Mouse (Mus musculus) intestine, postnatal 0 days (tissue): Measurements from ENCODE around the gene Capzb. TPM values are rescaled to one million over a fixed set of nuclear protein-coding genes. Genes with fewer than 3 reads are reported as not detected.

Source experiments
- ATAC-seq: fragments of 200-750 bp; cut with Nextera tagmentation; 2 replicates; pipeline ENCODE4 v1.8.0; 2017; ENCODE audit warnings: mild to moderate bottlenecking, moderate TSS enrichment, moderate library complexity
- H3K27ac ChIP-seq: fragments of 300-500 bp; sonication (generic); 2 replicates; pipeline ENCODE4 v1.5.1; 2014; ENCODE audit warnings: mild to moderate bottlenecking, low read depth, low read length, moderate library complexity
- H3K27me3 ChIP-seq: fragments of 300-500 bp; sonication (generic); replicated peaks from 2 replicates; pipeline ENCODE4 v1.6.1; 2014; ENCODE audit warnings: low read length, mixed read lengths; ENCODE audit not compliant: control insufficient read depth, insufficient read depth
- H3K36me3 ChIP-seq: fragments of 300-500 bp; sonication (generic); 2 replicates; pipeline ENCODE4 v1.6.1; 2014; ENCODE audit warnings: mild to moderate bottlenecking, moderate library complexity; ENCODE audit not compliant: control insufficient read depth, insufficient read depth
- H3K4me1 ChIP-seq: fragments of 300-500 bp; sonication (generic); replicated peaks from 2 replicates; pipeline ENCODE4 v1.6.1; 2014; ENCODE audit warnings: antibody characterized with exemption, low read length, mixed read lengths; ENCODE audit not compliant: control insufficient read depth, insufficient read depth
- H3K4me2 ChIP-seq: fragments of 300-500 bp; sonication (generic); replicated peaks from 2 replicates; pipeline ENCODE4 v1.6.1; 2014; ENCODE audit warnings: low read depth, mild to moderate bottlenecking, moderate library complexity
- H3K4me3 ChIP-seq: fragments of 300-500 bp; sonication (generic); 2 replicates; pipeline ENCODE4 v1.5.1; 2014; ENCODE audit warnings: low read depth, low read length
- H3K9ac ChIP-seq: fragments of 300-500 bp; sonication (generic); 2 replicates; pipeline ENCODE4 v1.6.1; 2014; ENCODE audit warnings: mild to moderate bottlenecking, low read depth, low read length
- H3K9me3 ChIP-seq: fragments of 300-500 bp; sonication (generic); 2 replicates; pipeline ENCODE4 v1.6.1; 2016; ENCODE audit warnings: mixed run types; ENCODE audit not compliant: control insufficient read depth
- CTCF ChIP-seq: sonication (generic); IDR thresholded peaks from 2 replicates; pipeline ENCODE4 v1.5.1; 2016; ENCODE audit warnings: low read depth, mild to moderate bottlenecking, control low read depth, antibody characterized with exemption, moderate library complexity
- WGBS: fragments of 180-500 bp; shearing (Covaris S2); extraction: QIAGEN DNeasy Blood & Tissue Kit; methylation state at CpG from one replicate; pipeline ENCODE4 v1.1.7; 2014; 5-methylcytosine and 5-hydroxymethylcytosine counted together
- polyA plus RNA-seq: library from polyadenylated mRNA; unstranded; fragments of >200 nt; fragmentation: Nextera tagmentation; extraction: Ambion mirVana; gene quantifications from 2 replicates; pipeline ENCODE4 v1.2.1, GENCODE M21; 2015

Gene Capzb
- polyA plus RNA-seq = 299 and 306 TPM in 2 replicates

DNA sequence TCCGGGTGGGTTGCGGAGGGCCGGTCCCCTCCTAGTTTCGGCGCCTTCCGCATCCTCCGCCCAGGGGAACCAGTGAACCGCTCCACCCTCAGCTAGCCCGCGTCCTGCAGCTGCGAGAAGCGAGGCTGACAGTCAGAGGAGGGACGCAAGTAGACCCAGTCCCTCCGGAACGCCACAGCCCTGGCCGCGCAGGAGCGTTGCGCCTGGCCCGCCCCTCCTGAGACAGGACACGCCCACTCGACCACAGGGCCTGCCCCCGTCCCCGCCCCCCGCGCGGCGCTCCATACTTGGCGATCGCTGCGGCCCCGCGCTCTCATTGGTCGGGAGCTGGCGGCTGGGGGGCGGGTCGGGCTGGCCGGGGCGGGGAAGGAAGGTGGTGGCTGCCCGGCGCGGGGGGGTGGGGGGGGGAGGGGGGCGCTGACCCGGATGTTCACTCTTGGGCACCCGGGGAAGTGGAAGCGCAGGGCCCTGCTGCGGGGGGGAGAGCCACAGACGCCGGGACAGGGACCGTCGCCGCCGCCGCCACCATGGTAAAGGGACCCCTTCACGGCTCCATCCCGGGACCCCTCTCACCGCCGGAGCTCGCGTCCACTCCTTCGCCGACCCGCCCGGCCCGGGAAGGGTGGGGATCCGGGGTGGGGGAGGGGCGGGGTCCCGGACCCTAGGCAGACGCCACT lies at the start of gene Capzb:
Gene Capzb, plus strand, starts transcription at position 401 of the 677 bp plus-strand sequence.
- H3K4me1 ChIP-seq = peaks cover 3% of the 10 kb centered on the region
- ATAC-seq = peak; percentile 94
- no peaks in the 10 kb centered on the region for H3K27me3 ChIP-seq
- H3K36me3 ChIP-seq = no peaks in the 10 kb centered on the region
- H3K27ac ChIP-seq = peak within 1 kb of the TSS; percentile 97
- H3K9ac ChIP-seq = peak within 1 kb of the TSS; percentile 96
- H3K9me3 ChIP-seq = no peaks in the 10 kb centered on the region
- H3K4me2 ChIP-seq = peak within 1 kb of the TSS; percentile 93
- peak within 1 kb of the TSS; percentile 97 for H3K4me3 ChIP-seq
- WGBS = under 1% methylated on average over 52 of the region's 69 CpGs
- TF ChIP-seq CTCF = 0 out of 2 replicates have a peak, but pooled peaks have one; percentile 14

DNA sequence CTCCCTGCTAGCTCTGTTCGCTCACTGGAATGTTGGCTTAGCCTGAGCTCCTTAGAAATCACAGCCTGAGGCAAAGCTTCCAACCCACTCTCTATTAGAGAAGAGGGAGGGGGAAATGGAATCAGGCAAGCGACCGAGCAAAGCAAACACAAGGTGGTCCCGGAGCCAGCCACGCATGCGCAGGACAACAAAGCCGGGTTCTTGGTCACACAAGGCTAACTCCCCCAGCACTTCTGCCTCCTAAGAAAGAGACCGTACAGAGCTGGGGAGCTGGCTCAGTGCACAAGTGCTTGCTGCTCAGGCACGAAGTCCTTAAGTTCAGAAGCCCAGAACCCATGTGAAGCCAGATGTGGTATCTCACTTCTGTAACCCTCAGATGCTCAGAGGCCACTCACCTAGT lies 49.7 kb upstream of the Capzb start:
- Histone ChIP-seq H3K27me3 (no peaks in the 10 kb centered on the region), H3K9me3 (no peaks in the 10 kb centered on the region), H3K4me2 (no peak overlapping the region), H3K36me3 (no peaks in the 10 kb centered on the region), H3K27ac (no peak overlapping the region), H3K4me1 (no peaks in the 10 kb centered on the region), H3K9ac (no peak overlapping the region), H3K4me3 (no peak overlapping the region)
- TF ChIP-seq CTCF = no peak
- WGBS = 39% methylated on average over 9 of the region's 9 CpGs
- ATAC-seq = no peak

DNA sequence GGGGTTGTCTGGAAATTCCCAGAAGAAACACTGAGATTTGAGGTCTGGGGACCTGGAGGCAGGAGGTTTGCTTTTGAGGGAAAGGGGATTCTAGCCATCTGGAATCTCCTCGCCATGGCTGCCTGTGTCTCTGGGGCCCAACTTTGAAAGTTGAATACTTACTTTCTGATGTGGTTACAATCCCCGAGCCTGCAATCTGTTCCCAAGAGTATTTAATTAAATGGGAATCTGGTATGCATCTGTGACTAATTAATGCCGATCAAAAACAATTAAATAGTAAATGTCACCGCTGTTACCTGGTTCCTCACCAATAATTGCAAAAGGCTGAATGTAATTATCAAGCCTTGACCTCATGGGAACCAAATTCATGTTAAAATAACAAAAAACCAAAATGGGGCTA lies 48.1 kb upstream of the Capzb start:
- 96% methylated on average over 4 of the region's 4 CpGs for WGBS
- Histone ChIP-seq H3K4me1 (no peaks in the 10 kb centered on the region), H3K4me3 (no peak overlapping the region), H3K27ac (no peak overlapping the region), H3K9ac (no peak overlapping the region), H3K27me3 (no peaks in the 10 kb centered on the region), H3K4me2 (no peak overlapping the region), H3K9me3 (no peaks in the 10 kb centered on the region), H3K36me3 (no peaks in the 10 kb centered on the region)
- TF ChIP-seq CTCF = no peak
- no peak for ATAC-seq

DNA sequence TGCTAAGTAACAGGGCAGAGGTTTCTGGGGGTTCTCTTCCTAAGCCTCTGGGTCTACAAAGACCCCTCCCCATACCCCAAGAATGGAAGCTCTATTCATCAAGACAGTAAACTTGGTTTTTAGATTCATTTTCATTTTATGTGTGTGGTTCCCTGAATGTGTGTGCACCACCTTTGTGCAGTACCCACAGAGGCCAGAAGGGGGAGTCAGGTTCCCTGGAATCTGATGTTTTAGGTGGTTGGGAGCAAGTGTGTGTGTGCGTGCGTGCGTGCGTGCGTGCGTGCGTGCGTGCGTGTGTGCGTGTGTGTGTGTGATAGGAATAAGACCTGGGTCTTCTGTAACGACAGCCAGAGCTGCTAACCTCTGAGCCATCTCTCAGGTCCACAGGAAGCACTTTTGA lies 47.5 kb upstream of the Capzb start:
- 95% methylated on average over 11 of the region's 11 CpGs for WGBS
- Histone ChIP-seq H3K27me3 (no peaks in the 10 kb centered on the region), H3K4me1 (no peaks in the 10 kb centered on the region), H3K4me2 (no peak overlapping the region), H3K27ac (no peak overlapping the region), H3K9me3 (no peaks in the 10 kb centered on the region), H3K36me3 (no peaks in the 10 kb centered on the region), H3K4me3 (no peak overlapping the region), H3K9ac (no peak overlapping the region)
- peak; percentile 70 for TF ChIP-seq CTCF
- ATAC-seq = no peak

DNA sequence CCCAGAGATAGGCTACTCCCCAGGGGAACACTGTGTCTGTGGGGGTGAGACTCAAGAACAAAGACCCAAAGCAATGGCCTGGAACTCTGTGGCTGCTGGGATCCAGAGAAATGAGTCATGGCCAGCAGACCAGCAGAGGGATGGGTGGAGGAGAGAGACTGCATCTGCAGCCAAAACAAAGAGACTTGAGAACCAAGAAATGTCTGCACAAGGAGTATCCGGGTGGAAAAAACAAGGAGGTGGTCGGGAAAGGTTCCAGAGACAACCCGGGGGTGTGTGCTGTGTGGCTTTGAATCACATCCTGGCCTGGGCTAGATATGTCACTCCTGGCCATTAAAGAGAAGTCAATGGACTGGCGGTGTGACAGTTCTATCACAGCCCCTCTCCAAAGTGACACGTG lies 45.9 kb upstream of the Capzb start:
- 77% methylated on average over 5 of the region's 5 CpGs for WGBS
- no peak for ATAC-seq

DNA sequence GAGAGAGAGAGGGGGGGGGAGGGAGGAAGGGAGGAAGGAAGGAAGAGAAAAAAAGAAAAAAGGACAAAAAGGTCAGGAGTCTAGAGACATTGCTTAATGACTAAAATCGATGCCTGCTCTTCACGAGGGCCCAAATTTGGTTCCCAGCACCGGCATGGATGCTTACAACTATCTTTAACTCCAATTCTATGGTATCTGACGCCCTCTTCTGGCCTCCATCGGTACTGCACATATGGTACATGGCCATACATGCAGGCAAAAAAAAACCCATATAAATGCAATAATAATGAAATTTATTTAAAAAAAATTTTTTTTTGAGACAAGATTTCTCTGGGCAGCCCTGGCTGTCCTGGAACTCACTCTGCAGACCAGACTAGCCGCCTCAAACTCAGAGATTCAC lies 41.3 kb upstream of the Capzb start:
- no peak for ATAC-seq
- H3K4me2 ChIP-seq = no peak overlapping the region
- peak; percentile 35 for TF ChIP-seq CTCF
- H3K9ac ChIP-seq = no peak overlapping the region
- H3K27ac ChIP-seq = no peak overlapping the region
- no peaks in the 10 kb centered on the region for H3K4me1 ChIP-seq
- no peaks in the 10 kb centered on the region for H3K36me3 ChIP-seq
- H3K4me3 ChIP-seq = no peak overlapping the region
- no peaks in the 10 kb centered on the region for H3K27me3 ChIP-seq
- WGBS = 70% methylated on average over 6 of the region's 6 CpGs
- no peaks in the 10 kb centered on the region for H3K9me3 ChIP-seq

More for the DNA sequence above, 45.9 kb upstream of the Capzb start:
- Histone ChIP-seq H3K4me1 (no peaks in the 10 kb centered on the region), H3K27ac (no peak overlapping the region), H3K9me3 (no peaks in the 10 kb centered on the region), H3K4me3 (no peak overlapping the region), H3K36me3 (no peaks in the 10 kb centered on the region), H3K4me2 (no peak overlapping the region), H3K27me3 (no peaks in the 10 kb centered on the region), H3K9ac (no peak overlapping the region)
- TF ChIP-seq CTCF = no peak
